Mouse (Mus musculus) CH12.LX (cell line): ENCODE results near the gene Cdk5rap3.

ENCODE experiments used
- CHD2 ChIP-seq: IDR thresholded peaks from 2 replicates; pipeline ENCODE4 v1.6.1; 2011; ENCODE audit warnings: low read length, improper control_type of control experiment
- CTCF ChIP-seq, 2 experiments: IDR thresholded peaks in 1 of 2; conservative IDR thresholded peaks in 1 of 2; 2 replicates each; pipeline ENCODE4 v1.5.1; 2011 to 2012; ENCODE audit warnings: low read depth in 2 of 2, low read length in 2 of 2, improper control_type of control experiment in 1 of 2, inconsistent platforms in 1 of 2, mild to moderate bottlenecking in 1 of 2, moderate library complexity in 1 of 2
- ELF1 ChIP-seq: IDR thresholded peaks from 2 replicates; pipeline ENCODE4 v1.6.1; 2014; ENCODE audit warnings: low read depth, mild to moderate bottlenecking, inconsistent platforms, low read length, improper control_type of control experiment
- EP300 ChIP-seq: IDR thresholded peaks from 2 replicates; pipeline ENCODE4 v1.6.1; 2011; ENCODE audit warnings: low read length, improper control_type of control experiment
- ETS1 ChIP-seq: conservative IDR thresholded peaks from 2 replicates; pipeline ENCODE4 v1.6.1; 2012; ENCODE audit warnings: low read depth, mild to moderate bottlenecking, inconsistent platforms, low read length, improper control_type of control experiment, moderate library complexity
- HCFC1 ChIP-seq: IDR thresholded peaks from 2 replicates; pipeline ENCODE4 v1.6.1; 2012; ENCODE audit warnings: low read depth, mild to moderate bottlenecking, inconsistent platforms, low read length, improper control_type of control experiment
- IRF4 ChIP-seq: IDR thresholded peaks from 2 replicates; pipeline ENCODE4 v1.6.1; 2014; ENCODE audit warnings: low read depth, mild to moderate bottlenecking, inconsistent platforms, low read length, improper control_type of control experiment
- JUND ChIP-seq: conservative IDR thresholded peaks from 2 replicates; pipeline ENCODE4 v1.6.1; 2011; ENCODE audit warnings: low read depth, low read length, improper control_type of control experiment
- MAFK ChIP-seq: IDR thresholded peaks from 2 replicates; pipeline ENCODE4 v1.6.1; 2011; ENCODE audit warnings: low read length, improper control_type of control experiment; ENCODE audit not compliant: insufficient replicate concordance
- POLR2A ChIP-seq: IDR thresholded peaks from 2 replicates; pipeline ENCODE4 v1.6.1; 2011; ENCODE audit warnings: low read depth, mild to moderate bottlenecking, improper control_type of control experiment, low read length
- RCOR1 ChIP-seq: conservative IDR thresholded peaks from 2 replicates; pipeline ENCODE4 v1.6.1; 2012; ENCODE audit warnings: low read depth, mild to moderate bottlenecking, inconsistent platforms, low read length, improper control_type of control experiment
- SIN3A ChIP-seq: IDR thresholded peaks from 2 replicates; pipeline ENCODE4 v1.6.1; 2012; ENCODE audit warnings: low read length, improper control_type of control experiment, inconsistent platforms
- ZC3H11A ChIP-seq: IDR thresholded peaks from 2 replicates; pipeline ENCODE4 v1.6.1; 2012; ENCODE audit warnings: low read depth, mild to moderate bottlenecking, inconsistent platforms, low read length, improper control_type of control experiment
- ZNF384 ChIP-seq: IDR thresholded peaks from 2 replicates; pipeline ENCODE4 v1.6.1; 2012; ENCODE audit warnings: low read depth, low read length, improper control_type of control experiment, inconsistent platforms

DNA sequence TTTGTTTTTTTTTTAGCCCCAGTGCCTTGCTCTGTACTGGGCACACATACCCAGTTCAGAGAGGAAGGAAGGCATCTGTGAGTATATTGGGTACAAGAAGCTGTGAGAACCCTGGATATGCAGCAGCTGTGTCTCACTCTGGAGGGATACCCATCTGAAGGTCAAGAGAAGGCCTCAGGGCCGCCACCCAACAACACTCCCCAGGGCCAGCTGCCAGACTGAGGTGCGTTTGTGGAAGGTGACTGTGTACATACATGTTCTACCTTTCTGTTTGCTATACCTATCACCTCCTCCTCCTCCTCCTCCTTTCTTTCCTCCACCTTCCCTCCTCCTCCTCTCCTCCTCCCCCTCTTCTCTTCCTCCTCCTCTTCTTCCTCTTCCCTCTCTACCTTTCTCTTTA lies 11.8 kb upstream of the Cdk5rap3 start, which contains the start of gene Prr15l:
- no peak for TF ChIP-seq JUND
- no peak for TF ChIP-seq POLR2A
- TF ChIP-seq CTCF (conservative IDR thresholded peaks at IDR 0.05 in 1 of 2, IDR thresholded peaks at IDR 0.05 in 1 of 2; ENCODE audit: low read depth in 2 of 2, low read length in 2 of 2), result no peak
- TF ChIP-seq HCFC1, result no peak
- no peak for TF ChIP-seq EP300
- TF ChIP-seq ZC3H11A, result no peak
- TF ChIP-seq RCOR1, result no peak
- TF ChIP-seq ELF1, result no peak
- no peak for TF ChIP-seq MAFK
- no peak for TF ChIP-seq CHD2
- TF ChIP-seq SIN3A, result no peak
- TF ChIP-seq ZNF384, result no peak
- TF ChIP-seq ETS1, result no peak
- no peak for TF ChIP-seq IRF4
